Mouse (Mus musculus) left cerebral cortex, adult 11 months (tissue): ENCODE measurements around the gene Gucy2d.
A peak's percentile ranks its signal among the peaks of the same experiment; 100 is the strongest.

Source experiments
- DNase-seq: peaks from one replicate; pipeline ENCODE4 v3.0.0; 2022; ENCODE audit warnings: low spot score

The Gucy2d gene

GRCm38 (mm10) chr7:98447585-98448308, 7.5 kb downstream of the Gucy2d start:
- DNase-seq: peak; percentile 9

- DNase-seq: no peak
Measured at GRCm38 (mm10) chr7:98448309-98448630, 8.1 kb downstream of the Gucy2d start.

- no peak for DNase-seq
Measured at GRCm38 (mm10) chr7:98449696-98450095, 9.5 kb downstream of the Gucy2d start.

- no peak for DNase-seq
Measured at GRCm38 (mm10) chr7:98454397-98455120, 14.3 kb downstream of the Gucy2d start.

- DNase-seq: no peak
Measured at GRCm38 (mm10) chr7:98460319-98460718, 20.1 kb downstream of the Gucy2d start.

- no peak for DNase-seq
Measured at GRCm38 (mm10) chr7:98469089-98469488, 28.9 kb downstream of the Gucy2d start.

GRCm38 (mm10) chr7:98472529-98472928, 32.3 kb downstream of the Gucy2d start:
- no peak for DNase-seq

GRCm38 (mm10) chr7:98474558-98474957, 34.3 kb downstream of the Gucy2d start:
- no peak for DNase-seq

GRCm38 (mm10) chr7:98477153-98477552, 36.9 kb downstream of the Gucy2d start:
- DNase-seq: no peak

GRCm38 (mm10) chr7:98480481-98480880, 40.3 kb downstream of the Gucy2d start:
- DNase-seq: no peak

GRCm38 (mm10) chr7:98481066-98481734, 41.0 kb downstream of the Gucy2d start:
- DNase-seq: peak; percentile 58

GRCm38 (mm10) chr7:98481861-98482260, 41.6 kb downstream of the Gucy2d start:
- no peak for DNase-seq

GRCm38 (mm10) chr7:98482551-98483267, 42.5 kb downstream of the Gucy2d start:
- no peak for DNase-seq

- DNase-seq: no peak
Measured at GRCm38 (mm10) chr7:98483268-98483607, 43.0 kb downstream of the Gucy2d start.

- no peak for DNase-seq
Measured at GRCm38 (mm10) chr7:98484878-98485277, 44.7 kb downstream of the Gucy2d start.

- no peak for DNase-seq
Measured at GRCm38 (mm10) chr7:98485508-98485907, 45.3 kb downstream of the Gucy2d start.

GRCm38 (mm10) chr7:98486471-98486917, 46.3 kb downstream of the Gucy2d start:
- no peak for DNase-seq

GRCm38 (mm10) chr7:98487202-98487980, 47.2 kb downstream of the Gucy2d start:
- no peak for DNase-seq

GRCm38 (mm10) chr7:98488398-98489130, 48.3 kb downstream of the Gucy2d start:
- DNase-seq: no peak

GRCm38 (mm10) chr7:98489131-98489530, 48.9 kb downstream of the Gucy2d start, which contains the start of gene Lrrc32:
Lrrc32 (plus strand) TSS chr7:98489283.
- DNase-seq: no peak

- peak; percentile 35 for DNase-seq
Measured at GRCm38 (mm10) chr7:98489623-98490084, 49.4 kb downstream of the Gucy2d start.
